Mouse (Mus musculus) hindbrain, embryonic 14.5 days (tissue): ENCODE data around the gene Hyal2. TPM values are rescaled to one million over a fixed set of nuclear protein-coding genes. Genes with fewer than 3 reads are reported as not detected.

ENCODE experiments used
- ATAC-seq: fragments of 200-750 bp; cut with Nextera tagmentation; 2 replicates; pipeline ENCODE4 v1.8.0; 2017; ENCODE audit warnings: moderate number of reproducible peaks, mild to moderate bottlenecking, moderate TSS enrichment, moderate library complexity; ENCODE audit not compliant: low FRiP score
- DNase-seq: peaks from one replicate; pipeline ENCODE4 v3.0.0-alpha.2; 2015; ENCODE audit warnings: low spot score
- H3K27ac ChIP-seq: fragments of 300-500 bp; sonication (generic); 2 replicates; pipeline ENCODE4 v1.5.1; 2014; ENCODE audit warnings: mild to moderate bottlenecking, moderate library complexity
- H3K27me3 ChIP-seq: fragments of 300-500 bp; sonication (generic); 2 replicates; pipeline ENCODE4 v1.6.1; 2014; ENCODE audit warnings: mild to moderate bottlenecking, low read length, mixed read lengths; ENCODE audit not compliant: control insufficient read depth, insufficient read depth
- H3K36me3 ChIP-seq: fragments of 300-500 bp; sonication (generic); replicated peaks from 2 replicates; pipeline ENCODE4 v1.6.1; 2014; ENCODE audit not compliant: control insufficient read depth, insufficient read depth
- H3K4me1 ChIP-seq: fragments of 300-500 bp; sonication (generic); replicated peaks from 2 replicates; pipeline ENCODE4 v1.6.1; 2014; ENCODE audit warnings: antibody characterized with exemption, low read length, mixed read lengths; ENCODE audit not compliant: control insufficient read depth, insufficient read depth
- H3K4me2 ChIP-seq: fragments of 300-500 bp; sonication (generic); replicated peaks from 2 replicates; pipeline ENCODE4 v1.6.1; 2014; ENCODE audit warnings: mild to moderate bottlenecking, moderate library complexity
- H3K4me3 ChIP-seq: fragments of 300-500 bp; sonication (generic); replicated peaks from 2 replicates; pipeline ENCODE4 v1.5.1; 2014; ENCODE audit warnings: mild to moderate bottlenecking, low read length
- H3K9ac ChIP-seq: fragments of 300-500 bp; sonication (generic); 2 replicates; pipeline ENCODE4 v1.6.1; 2014
- H3K9me3 ChIP-seq: fragments of 300-500 bp; sonication (generic); 2 replicates; pipeline ENCODE4 v1.6.1; 2016; ENCODE audit warnings: low read length; ENCODE audit not compliant: control insufficient read depth
- WGBS: fragments of 180-500 bp; shearing (Covaris S2); extraction: QIAGEN DNeasy Blood & Tissue Kit; methylation state at CpG from one replicate; pipeline ENCODE4 v1.1.7; 2014; 5-methylcytosine and 5-hydroxymethylcytosine counted together
- polyA plus RNA-seq: library from polyadenylated mRNA; unstranded; fragments of >200 nt; fragmentation: Nextera tagmentation; extraction: Ambion mirVana; gene quantifications from 2 replicates; pipeline ENCODE4 v1.2.1, GENCODE M21; 2014

Hyal2 gene
- polyA plus RNA-seq, 1 experiment from 2014 or later, result 71.7 TPM

- Histone ChIP-seq H3K4me3 (peak overlapping the region; percentile 34), H3K4me1 (peaks cover 19% of the 10 kb centered on the region), H3K9me3 (no peaks in the 10 kb centered on the region), H3K4me2 (peak overlapping the region; percentile 75), H3K27me3 (no peaks in the 10 kb centered on the region), H3K36me3 (peaks cover 31% of the 10 kb centered on the region), H3K9ac (peak overlapping the region; percentile 86), H3K27ac (peak overlapping the region; percentile 100)
- DNase-seq (no peak), ATAC-seq (no peak)
- WGBS, result 75% methylated on average over 6 of the region's 6 CpGs
Observed at GRCm38 (mm10) chr9:107611456-107612190, 43.9 kb downstream of the Hyal2 start.

GRCm38 (mm10) chr9:107612191-107612944, 44.6 kb downstream of the Hyal2 start:
- Histone ChIP-seq H3K9ac (peak overlapping the region; percentile 86), H3K4me2 (peak overlapping the region; percentile 75), H3K4me3 (peak overlapping the region; percentile 34), H3K36me3 (peaks cover 37% of the 10 kb centered on the region), H3K27ac (peak overlapping the region; percentile 100), H3K9me3 (no peaks in the 10 kb centered on the region), H3K4me1 (peaks cover 12% of the 10 kb centered on the region), H3K27me3 (no peaks in the 10 kb centered on the region)
- ATAC-seq, result peak; percentile 95
- under 1% methylated on average over 45 of the region's 48 CpGs for WGBS
- peak; percentile 99 for DNase-seq

DNA sequence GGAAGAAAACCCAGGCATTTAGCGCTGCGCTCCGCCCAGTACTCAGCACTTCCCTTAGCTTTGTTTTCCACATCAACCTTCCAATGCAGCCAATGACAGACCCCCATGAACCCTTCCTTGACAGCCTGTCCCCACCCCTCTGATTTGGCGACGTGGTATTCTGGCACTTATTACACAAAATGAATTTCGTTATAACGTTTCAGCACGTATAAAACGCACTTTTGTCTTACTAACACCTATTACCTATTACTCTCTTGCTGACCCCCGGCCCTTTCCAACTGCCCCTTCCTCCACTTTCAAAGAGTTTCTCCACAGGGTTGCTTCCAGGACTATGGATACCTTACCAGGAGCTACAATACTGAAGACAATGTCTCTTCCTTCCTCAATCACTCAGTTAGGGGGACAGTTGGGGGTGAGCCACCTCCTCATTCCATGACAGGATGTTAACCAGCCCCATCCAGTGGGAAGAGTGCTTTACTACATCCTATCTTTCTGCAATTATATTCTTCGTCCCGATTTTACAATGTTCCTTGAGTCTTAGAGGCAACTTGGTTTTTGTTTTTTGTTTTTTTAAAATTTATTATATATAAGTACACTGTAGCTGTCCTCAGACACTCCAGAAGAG, 45.3 kb downstream of the Hyal2 start:
- no peaks in the 10 kb centered on the region for H3K27me3 ChIP-seq
- H3K27ac ChIP-seq, result peak overlapping the region; percentile 100
- H3K4me2 ChIP-seq, result peak overlapping the region; percentile 75
- WGBS, result 12% methylated on average over 12 of the region's 12 CpGs
- no peaks in the 10 kb centered on the region for H3K9me3 ChIP-seq
- peaks cover 44% of the 10 kb centered on the region for H3K36me3 ChIP-seq
- no peak for DNase-seq
- peak overlapping the region; percentile 34 for H3K4me3 ChIP-seq
- ATAC-seq, result no peak
- H3K9ac ChIP-seq, result peak overlapping the region; percentile 86
- peaks cover 12% of the 10 kb centered on the region for H3K4me1 ChIP-seq

- no peak for ATAC-seq
- WGBS, result 43% methylated on average over 4 of the region's 4 CpGs
- peaks cover 19% of the 10 kb centered on the region for H3K4me1 ChIP-seq
Observed at GRCm38 (mm10) chr9:107615035-107615434, 47.3 kb downstream of the Hyal2 start.

DNA sequence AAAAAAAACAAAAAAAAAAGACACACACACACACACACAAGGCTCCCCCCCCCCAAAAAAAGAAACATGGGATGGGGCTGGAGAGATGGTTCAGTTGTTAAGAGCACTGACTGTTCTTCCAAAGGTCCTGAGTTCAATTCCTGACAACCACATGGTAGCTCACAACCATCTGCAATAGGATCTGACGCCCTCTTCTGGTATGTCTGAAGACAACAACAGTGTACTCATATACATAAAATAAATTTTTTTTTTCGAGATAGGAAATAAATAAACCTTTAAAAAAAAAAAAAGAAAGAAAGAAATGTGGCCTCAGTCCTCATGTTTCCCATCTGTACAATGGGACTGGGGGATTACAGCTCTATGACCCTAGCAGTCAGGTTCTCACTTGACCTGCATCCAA, 49.7 kb downstream of the Hyal2 start:
- DNase-seq (no peak), ATAC-seq (no peak)
- WGBS, result 92% methylated on average over 2 of the region's 2 CpGs
- peaks cover 73% of the 10 kb centered on the region for H3K36me3 ChIP-seq
- H3K27ac ChIP-seq, result no peak overlapping the region
- H3K9me3 ChIP-seq, result no peaks in the 10 kb centered on the region
- H3K4me3 ChIP-seq, result no peak overlapping the region
- no peaks in the 10 kb centered on the region for H3K27me3 ChIP-seq
- no peak overlapping the region for H3K4me2 ChIP-seq
- H3K9ac ChIP-seq, result no peak overlapping the region
- H3K4me1 ChIP-seq, result peaks cover 8% of the 10 kb centered on the region; the same call in 1 of the 2 replicates

More at GRCm38 (mm10) chr9:107615035-107615434, 47.3 kb downstream of the Hyal2 start:
- Histone ChIP-seq H3K36me3 (peaks cover 63% of the 10 kb centered on the region), H3K27ac (no peak overlapping the region), H3K27me3 (no peaks in the 10 kb centered on the region), H3K4me3 (no peak overlapping the region), H3K4me2 (no peak overlapping the region), H3K9me3 (no peaks in the 10 kb centered on the region), H3K9ac (no peak overlapping the region)
- no peak for DNase-seq

DNA sequence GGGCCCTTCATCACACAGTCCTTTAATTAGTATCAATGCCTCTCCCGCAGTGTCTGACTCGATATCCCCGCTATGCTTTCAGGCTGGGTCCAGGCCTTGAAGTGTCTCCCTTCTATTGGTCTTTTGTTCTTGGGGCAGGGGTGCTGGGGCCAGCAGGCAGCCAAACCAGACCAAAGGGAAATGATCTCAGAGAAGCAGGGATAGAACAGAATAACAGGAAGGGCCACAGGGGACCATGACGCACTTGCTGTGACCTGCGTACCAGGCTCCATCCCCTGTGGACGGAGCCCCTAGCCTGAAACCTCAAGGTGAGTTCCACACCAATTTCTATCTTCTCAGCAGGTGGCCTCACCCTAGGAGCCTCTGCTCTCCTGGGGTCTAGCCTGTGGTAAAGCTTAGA, 50.4 kb downstream of the Hyal2 start:
- ATAC-seq (no peak), DNase-seq (no peak)
- no peak overlapping the region for H3K4me3 ChIP-seq
- H3K4me1 ChIP-seq, result peaks cover 7% of the 10 kb centered on the region; the same call in 1 of the 2 replicates
- no peak overlapping the region for H3K4me2 ChIP-seq
- no peak overlapping the region for H3K9ac ChIP-seq
- WGBS, result 92% methylated on average over 6 of the region's 6 CpGs
- H3K9me3 ChIP-seq, result no peaks in the 10 kb centered on the region
- H3K27ac ChIP-seq, result no peak overlapping the region
- peaks cover 78% of the 10 kb centered on the region for H3K36me3 ChIP-seq
- H3K27me3 ChIP-seq, result no peaks in the 10 kb centered on the region

DNA sequence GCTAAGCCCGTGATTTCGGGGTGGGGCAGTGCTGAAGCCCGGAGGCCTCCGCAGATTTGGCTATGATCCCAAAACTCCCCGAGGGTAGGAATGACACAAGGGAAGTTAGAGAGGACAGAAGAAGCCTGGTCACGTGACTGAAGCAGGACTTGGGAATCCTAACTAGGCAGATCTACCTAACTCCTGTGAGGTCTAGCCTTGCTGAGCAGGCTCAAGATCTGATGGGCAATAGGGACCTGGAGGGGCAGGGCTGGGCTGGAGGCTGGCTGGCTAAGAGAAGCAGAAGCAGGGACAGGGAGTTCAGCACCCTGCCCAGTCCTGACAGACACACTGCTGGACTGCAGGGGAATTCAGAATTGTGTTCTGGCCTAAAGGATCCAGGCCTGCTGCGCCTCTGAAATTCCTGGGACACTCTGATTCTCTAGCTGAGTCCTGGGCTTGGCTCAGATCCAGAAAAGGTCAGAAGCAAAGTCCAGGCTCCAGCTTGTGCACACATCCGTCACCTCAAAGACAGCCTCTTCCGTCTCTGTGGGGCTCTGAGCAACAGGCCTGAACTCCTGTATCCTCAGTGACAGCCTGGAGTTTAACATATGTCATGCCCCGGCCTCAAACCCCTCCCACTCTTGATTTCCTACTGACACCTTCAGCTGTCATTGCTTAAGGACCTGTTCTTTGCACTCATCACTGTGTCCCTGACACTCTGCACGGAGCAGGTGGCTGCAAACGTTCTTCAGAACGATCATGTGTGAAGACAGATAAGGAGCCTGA, 51.2 kb downstream of the Hyal2 start:
- DNase-seq, result no peak
- WGBS, result 49% methylated on average over 13 of the region's 13 CpGs

GRCm38 (mm10) chr9:107619546-107619879, 51.8 kb downstream of the Hyal2 start:
- Histone ChIP-seq H3K4me3 (no peak overlapping the region), H3K4me2 (no peak overlapping the region), H3K27ac (peak overlapping the region; percentile 66), H3K9ac (no peak overlapping the region), H3K4me1 (peaks cover 7% of the 10 kb centered on the region; the same call in 1 of the 2 replicates), H3K27me3 (no peaks in the 10 kb centered on the region), H3K36me3 (peaks cover 71% of the 10 kb centered on the region), H3K9me3 (no peaks in the 10 kb centered on the region)
- WGBS, result 75% methylated on average over 13 of the region's 13 CpGs
- no peak for DNase-seq
- ATAC-seq, result no peak

More for the DNA sequence above, 51.2 kb downstream of the Hyal2 start:
- no peak; the same call in 1 of the 2 replicates for ATAC-seq
- Histone ChIP-seq H3K27me3 (no peaks in the 10 kb centered on the region), H3K9ac (no peak overlapping the region), H3K4me2 (no peak overlapping the region), H3K4me3 (no peak overlapping the region), H3K36me3 (peaks cover 74% of the 10 kb centered on the region), H3K27ac (peak overlapping the region; percentile 66), H3K9me3 (no peaks in the 10 kb centered on the region), H3K4me1 (peaks cover 7% of the 10 kb centered on the region; the same call in 1 of the 2 replicates)
